Mouse (Mus musculus) erythroblast, embryonic 14.5 days (primary cell): Measurements from ENCODE around the gene Efhc1.

Source experiments
- GATA1 ChIP-seq: IDR thresholded peaks from 2 replicates; pipeline ENCODE4 v1.6.1; 2012; ENCODE audit warnings: low read length, inconsistent platforms, mixed read lengths
- TAL1 ChIP-seq: IDR thresholded peaks from 3 replicates; pipeline ENCODE4 v1.6.1; 2012; ENCODE audit warnings: low read length, inconsistent platforms, mixed read lengths

DNA sequence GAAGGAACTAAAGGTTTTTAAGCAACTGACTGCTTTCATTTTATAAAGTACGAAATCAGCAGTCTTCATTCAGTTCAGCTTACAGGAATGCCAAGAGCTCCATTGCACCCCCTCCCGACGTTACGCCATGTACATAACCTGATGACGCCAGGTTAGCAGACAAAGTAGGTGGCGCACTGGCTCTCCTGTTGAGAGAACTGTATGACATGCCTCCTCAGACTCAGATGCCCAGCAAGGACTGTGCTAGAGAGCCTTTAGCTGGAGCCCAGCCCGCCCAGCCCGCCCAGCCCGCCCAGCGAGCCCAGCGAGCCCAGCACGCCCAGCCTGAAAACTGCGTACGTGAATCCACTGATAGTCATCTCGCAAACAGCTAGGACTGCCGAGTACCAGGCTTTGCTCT is 11.3 kb upstream of the Efhc1 start:
- TF ChIP-seq TAL1 (no peak), GATA1 (no peak)
